Mouse (Mus musculus): Measurements from ENCODE around the gene Elf4. TPM values are rescaled to one million over a fixed set of nuclear protein-coding genes. Genes with fewer than 3 reads are reported as not detected.

Gene Elf4
- polyA plus RNA-seq, 1 experiment from 2014 or later: 2.0 TPM

- Histone ChIP-seq H3K4me3 (peak overlapping the region; percentile 50; the same call in 1 of the 2 replicates), H3K36me3 (replicated peaks) (peaks cover 15% of the 10 kb centered on the region), H3K27ac (no peak overlapping the region), H3K9me3 (no peaks in the 10 kb centered on the region), H3K27me3 (ENCODE audit: poor library complexity, severe bottlenecking) (no peaks in the 10 kb centered on the region), H3K4me1 (peaks cover 5% of the 10 kb centered on the region)
- DNase-seq (ENCODE audit: extremely low spot score, low spot score): no peak
- WGBS: 25% methylated on average over 7 of the region's 7 CpGs
Observed at GRCm38 (mm10) chrX:48410388-48410776, 52.5 kb downstream of the Elf4 start.

- peak overlapping the region; percentile 50 for H3K4me3 ChIP-seq
- DNase-seq (ENCODE audit: extremely low spot score, low spot score): peak; percentile 82
- no peaks in the 10 kb centered on the region for H3K27me3 ChIP-seq (ENCODE audit: poor library complexity, severe bottlenecking)
- no peaks in the 10 kb centered on the region for H3K9me3 ChIP-seq
- H3K4me1 ChIP-seq: peaks cover 5% of the 10 kb centered on the region
- WGBS: 11% methylated on average over 36 of the region's 36 CpGs
- H3K36me3 ChIP-seq (replicated peaks): peaks cover 21% of the 10 kb centered on the region
- H3K27ac ChIP-seq: no peak overlapping the region
Observed at GRCm38 (mm10) chrX:48409611-48410387, 53.1 kb downstream of the Elf4 start.

GRCm38 (mm10) chrX:48405141-48405540 lies 57.8 kb downstream of the Elf4 start:
- Histone ChIP-seq H3K4me1 (peaks cover 5% of the 10 kb centered on the region), H3K4me3 (no peak overlapping the region), H3K27me3 (ENCODE audit: poor library complexity, severe bottlenecking) (no peaks in the 10 kb centered on the region), H3K9me3 (no peaks in the 10 kb centered on the region), H3K27ac (no peak overlapping the region), H3K36me3 (replicated peaks) (peaks cover 67% of the 10 kb centered on the region)
- no peak for DNase-seq (ENCODE audit: extremely low spot score, low spot score)
- 52% methylated on average over 3 of the region's 3 CpGs for WGBS

GRCm38 (mm10) chrX:48399994-48400393 lies 62.9 kb downstream of the Elf4 start:
- Histone ChIP-seq H3K27me3 (ENCODE audit: poor library complexity, severe bottlenecking) (no peaks in the 10 kb centered on the region), H3K4me1 (no peaks in the 10 kb centered on the region), H3K36me3 (replicated peaks) (peaks cover 88% of the 10 kb centered on the region), H3K27ac (no peak overlapping the region), H3K9me3 (no peaks in the 10 kb centered on the region), H3K4me3 (no peak overlapping the region)
- WGBS: 91% methylated on average over 4 of the region's 4 CpGs
- no peak for DNase-seq (ENCODE audit: extremely low spot score, low spot score)

- H3K36me3 ChIP-seq (replicated peaks): peaks cover 95% of the 10 kb centered on the region
- no peaks in the 10 kb centered on the region for H3K9me3 ChIP-seq
- DNase-seq (ENCODE audit: extremely low spot score, low spot score): no peak
- H3K27ac ChIP-seq: no peak overlapping the region
- WGBS: 94% methylated on average over 6 of the region's 6 CpGs
- peaks cover 5% of the 10 kb centered on the region; the same call in 1 of the 2 replicates for H3K4me1 ChIP-seq
- H3K4me3 ChIP-seq: no peak overlapping the region
- H3K27me3 ChIP-seq (ENCODE audit: poor library complexity, severe bottlenecking): no peaks in the 10 kb centered on the region
Observed at GRCm38 (mm10) chrX:48389380-48389779, 73.6 kb downstream of the Elf4 start.

- Histone ChIP-seq H3K9me3 (no peaks in the 10 kb centered on the region), H3K36me3 (replicated peaks) (peaks cover 92% of the 10 kb centered on the region), H3K27ac (peak overlapping the region; percentile 26; the same call in 1 of the 2 replicates), H3K27me3 (ENCODE audit: poor library complexity, severe bottlenecking) (no peaks in the 10 kb centered on the region), H3K4me1 (peaks cover 5% of the 10 kb centered on the region; the same call in 1 of the 2 replicates), H3K4me3 (no peak overlapping the region)
- 32% methylated on average over 4 of the region's 4 CpGs for WGBS
- no peak for DNase-seq (ENCODE audit: extremely low spot score, low spot score)
Observed at GRCm38 (mm10) chrX:48385927-48386326, 77.0 kb downstream of the Elf4 start.

- Histone ChIP-seq H3K4me1 (peaks cover 5% of the 10 kb centered on the region; the same call in 1 of the 2 replicates), H3K9me3 (no peaks in the 10 kb centered on the region), H3K27ac (no peak overlapping the region), H3K4me3 (no peak overlapping the region), H3K36me3 (replicated peaks) (peaks cover 90% of the 10 kb centered on the region), H3K27me3 (ENCODE audit: poor library complexity, severe bottlenecking) (no peaks in the 10 kb centered on the region)
- 45% methylated on average over 7 of the region's 7 CpGs for WGBS
- DNase-seq (ENCODE audit: extremely low spot score, low spot score): peak; percentile 17
Observed at GRCm38 (mm10) chrX:48383643-48384042, 79.3 kb downstream of the Elf4 start.

GRCm38 (mm10) chrX:48367841-48368240 lies 95.1 kb downstream of the Elf4 start:
- Histone ChIP-seq H3K27ac (no peak overlapping the region), H3K36me3 (replicated peaks) (peaks cover 75% of the 10 kb centered on the region), H3K4me1 (peaks cover 14% of the 10 kb centered on the region), H3K27me3 (ENCODE audit: poor library complexity, severe bottlenecking) (no peaks in the 10 kb centered on the region), H3K9me3 (no peaks in the 10 kb centered on the region), H3K4me3 (no peak overlapping the region)
- no peak for DNase-seq (ENCODE audit: extremely low spot score, low spot score)
- 94% methylated on average over 9 of the region's 9 CpGs for WGBS

- H3K27me3 ChIP-seq (ENCODE audit: poor library complexity, severe bottlenecking): no peaks in the 10 kb centered on the region
- H3K4me1 ChIP-seq: peaks cover 14% of the 10 kb centered on the region
- H3K36me3 ChIP-seq (replicated peaks): peaks cover 71% of the 10 kb centered on the region
- 42% methylated on average over 15 of the region's 15 CpGs for WGBS
- no peaks in the 10 kb centered on the region for H3K9me3 ChIP-seq
- no peak overlapping the region for H3K4me3 ChIP-seq
- H3K27ac ChIP-seq: 0 out of 2 replicates have a peak overlapping the region, but pooled peaks have one; percentile 40
- peak; percentile 19 for DNase-seq (ENCODE audit: extremely low spot score, low spot score)
Observed at GRCm38 (mm10) chrX:48365836-48366577, 96.9 kb downstream of the Elf4 start.

Other genes starting within 250 kb of the Elf4 start
- gene Utp14a, start 206.3 kb downstream of the Elf4 start, polyA plus RNA-seq (2016; fragmentation: Nextera tagmentation; extraction: Ambion mirVana): 24.6 TPM in 2 replicates
- 5.1 and 6.2 TPM in 2 replicates for gene Bcorl1, start 121.8 kb downstream of the Elf4 start, polyA plus RNA-seq (2016; fragmentation: Nextera tagmentation; extraction: Ambion mirVana)
- 85.4 and 87.8 TPM in 2 replicates for gene Aifm1, start 50.4 kb upstream of the Elf4 start, polyA plus RNA-seq (2016; fragmentation: Nextera tagmentation; extraction: Ambion mirVana)
- gene Rab33a, start 56.2 kb upstream of the Elf4 start, polyA plus RNA-seq (2016; fragmentation: Nextera tagmentation; extraction: Ambion mirVana): 10.6 and 10.8 TPM in 2 replicates
- gene Zfp280c, start 131.4 kb upstream of the Elf4 start, polyA plus RNA-seq (2016; fragmentation: Nextera tagmentation; extraction: Ambion mirVana): 20.4 and 25.2 TPM in 2 replicates
- 20.5 and 22.6 TPM in 2 replicates for gene Slc25a14, start 160.3 kb upstream of the Elf4 start, polyA plus RNA-seq (2016; fragmentation: Nextera tagmentation; extraction: Ambion mirVana)
- not detected in 2 replicates for gene Gpr119, start 211.3 kb upstream of the Elf4 start, polyA plus RNA-seq (2016; fragmentation: Nextera tagmentation; extraction: Ambion mirVana)
- gene Rbmx2, start 231.9 kb upstream of the Elf4 start, polyA plus RNA-seq (2016; fragmentation: Nextera tagmentation; extraction: Ambion mirVana): 31.2 and 32.3 TPM in 2 replicates

Data from forebrain, embryonic 10.5 days (tissue).